Mouse (Mus musculus) mouse trophoblast stem cell (cell line): ENCODE measurements around the gene Nxpe2.

Experiments used
- in situ Hi-C, 2 experiments: fragments of 300-500 bp; cut with MseI, MboI; formaldehyde crosslinking; loops; 2 replicates in 1 of 2; 3 replicates in 1 of 2; pipeline ENCODE4 v1.15.1; 2025

Gene Nxpe2

GRCm38 (mm10) chr9:48353148-48353698, at the start of gene Nxpe2:
Nxpe2 (minus strand) TSS chr9:48353454.
- in situ Hi-C loops = loop anchor here in 1 of 2 experiments (10.0 kb wide), 1 partner anchor 88 kb away; no protein-coding TSS in a partner anchor

DNA sequence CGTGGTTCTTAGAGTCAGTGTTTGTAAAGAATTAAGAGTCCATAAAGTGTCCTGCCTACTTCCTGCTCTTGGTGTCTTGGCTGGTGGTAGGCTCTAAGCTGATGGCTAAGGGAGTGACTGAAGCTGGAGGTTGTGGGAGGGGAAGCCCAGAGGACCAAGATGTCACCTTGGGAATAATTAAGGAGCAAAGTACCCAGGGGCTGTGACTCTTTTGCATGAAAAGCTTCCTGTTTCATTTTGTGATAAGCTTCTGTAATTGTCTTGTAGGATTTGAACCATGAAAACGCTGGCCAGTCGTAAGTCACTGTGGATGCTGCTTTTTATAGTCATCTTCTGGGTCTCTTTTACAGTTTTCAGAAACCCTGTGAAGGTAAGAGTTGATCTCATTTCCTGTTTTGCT, 36.7 kb upstream of the Nxpe2 start:
- in situ Hi-C loops = no loop called here

GRCm38 (mm10) chr9:48388451-48388850, 35.2 kb upstream of the Nxpe2 start:
- in situ Hi-C loops = no loop called here

GRCm38 (mm10) chr9:48374357-48374756, 21.1 kb upstream of the Nxpe2 start:
- in situ Hi-C loops = no loop called here

DNA sequence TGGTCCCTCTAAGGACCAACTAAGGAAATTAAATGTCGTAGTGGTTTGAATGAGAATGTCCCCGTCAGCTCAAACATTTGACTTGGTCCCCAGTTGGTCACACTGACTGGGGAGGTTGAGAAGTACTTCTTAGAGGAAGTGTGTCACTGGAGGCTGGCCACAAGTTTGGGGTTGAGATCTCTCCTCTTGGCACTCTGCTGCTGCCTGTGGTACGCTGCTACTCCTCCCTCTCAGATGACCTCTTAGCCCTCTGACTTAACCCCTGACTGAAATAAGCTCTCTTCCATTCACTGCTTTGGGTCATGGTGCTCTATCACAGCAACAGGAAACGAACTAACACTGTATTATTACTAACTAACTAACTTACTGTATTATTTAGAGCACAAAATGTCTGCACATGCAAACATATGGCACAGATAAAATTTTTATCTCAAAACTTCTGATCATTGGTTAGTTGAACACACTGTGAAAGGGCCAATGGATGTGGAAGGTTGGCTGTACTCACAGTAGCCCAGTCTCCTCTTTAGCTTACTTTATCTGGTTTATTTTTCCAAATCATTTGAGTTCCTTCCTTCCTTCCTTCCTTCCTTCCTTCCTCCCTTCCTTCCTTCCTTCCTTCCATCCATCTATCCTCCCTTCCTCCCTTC, 20.1 kb upstream of the Nxpe2 start:
- in situ Hi-C loops = no loop called here

- in situ Hi-C loops = no loop called here
Observed at GRCm38 (mm10) chr9:48362743-48363142, 9.5 kb upstream of the Nxpe2 start.

GRCm38 (mm10) chr9:48361815-48362631, 8.8 kb upstream of the Nxpe2 start:
- in situ Hi-C loops = no loop called here

- in situ Hi-C loops = no loop called here
Observed at GRCm38 (mm10) chr9:48360826-48361225, 7.6 kb upstream of the Nxpe2 start.

DNA sequence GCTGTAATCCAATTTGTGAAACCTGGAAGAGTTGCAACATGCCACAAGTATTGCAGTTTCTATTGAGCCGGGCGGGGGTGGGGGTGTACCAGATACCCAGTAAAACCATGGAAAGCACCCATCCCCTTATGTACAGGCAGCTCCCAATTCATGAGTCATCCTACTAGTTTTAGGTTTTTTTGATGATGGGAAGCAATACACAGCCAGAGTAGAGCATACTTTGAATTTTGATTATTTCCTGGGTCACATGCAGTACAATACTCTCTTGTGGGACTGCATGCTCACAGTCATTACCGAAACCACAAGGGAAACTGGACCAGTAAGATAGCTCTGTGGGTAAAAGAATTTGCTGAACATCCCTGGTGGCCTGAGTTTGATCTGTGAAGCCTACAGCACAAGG, 3.8 kb upstream of the Nxpe2 start:
- in situ Hi-C loops = loop anchor here in 1 of 2 experiments (10.0 kb wide), 1 partner anchor 92 kb away; no protein-coding TSS in a partner anchor

- in situ Hi-C loops = loop anchor here in 1 of 2 experiments (10.0 kb wide), 1 partner anchor 90 kb away; no protein-coding TSS in a partner anchor
Observed at GRCm38 (mm10) chr9:48354793-48355192, 1.5 kb upstream of the Nxpe2 start.

- in situ Hi-C loops = loop anchor here in 1 of 2 experiments (10.0 kb wide), 1 partner anchor 89 kb away; no protein-coding TSS in a partner anchor
Observed at GRCm38 (mm10) chr9:48354122-48354521, 868 bp upstream of the Nxpe2 start.

DNA sequence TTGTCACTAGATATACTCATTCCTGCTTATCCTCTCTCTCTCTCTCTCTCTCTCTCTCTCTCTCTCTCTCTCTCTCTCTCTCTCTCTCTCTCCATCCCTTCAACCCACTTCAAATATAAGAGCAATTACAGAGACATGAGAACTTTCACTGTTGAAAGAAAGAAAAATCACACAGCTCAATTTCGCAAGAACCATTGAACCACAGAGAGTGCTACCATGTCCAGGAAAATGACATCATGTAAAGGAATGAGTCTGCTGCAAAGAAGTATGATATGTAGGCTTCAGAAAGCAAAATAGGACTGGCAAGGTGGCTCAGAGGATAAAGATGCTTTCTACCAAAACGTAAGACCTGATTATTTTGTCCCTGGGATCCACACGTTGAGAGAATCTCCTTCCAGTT, 7.4 kb downstream of the Nxpe2 start:
- in situ Hi-C loops = no loop called here

DNA sequence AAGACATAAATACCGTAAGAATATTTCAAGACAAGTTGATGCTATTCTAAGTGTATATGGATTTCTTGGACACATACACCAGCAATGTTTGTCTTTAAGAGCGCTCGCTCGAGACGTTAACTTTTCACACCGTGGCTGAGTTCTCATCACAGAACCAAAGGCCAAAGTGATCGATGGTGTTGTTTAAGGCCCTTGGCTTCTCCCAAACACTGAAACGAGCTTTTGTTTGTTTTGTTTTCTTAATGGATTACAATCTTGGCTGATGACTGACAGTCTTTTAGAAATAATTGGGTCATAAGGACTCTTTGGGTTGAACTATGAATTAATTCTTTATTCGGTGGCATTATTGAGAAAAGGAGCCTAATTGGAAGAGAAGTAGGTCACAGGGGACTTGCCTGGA, 7.8 kb downstream of the Nxpe2 start:
- in situ Hi-C loops = no loop called here

GRCm38 (mm10) chr9:48340708-48341380, 12.4 kb downstream of the Nxpe2 start:
- in situ Hi-C loops = no loop called here

GRCm38 (mm10) chr9:48339563-48339962, 13.7 kb downstream of the Nxpe2 start:
- in situ Hi-C loops = no loop called here

GRCm38 (mm10) chr9:48338783-48339455, 14.3 kb downstream of the Nxpe2 start:
- in situ Hi-C loops = no loop called here

GRCm38 (mm10) chr9:48329597-48329996, 23.7 kb downstream of the Nxpe2 start:
- in situ Hi-C loops = no loop called here

DNA sequence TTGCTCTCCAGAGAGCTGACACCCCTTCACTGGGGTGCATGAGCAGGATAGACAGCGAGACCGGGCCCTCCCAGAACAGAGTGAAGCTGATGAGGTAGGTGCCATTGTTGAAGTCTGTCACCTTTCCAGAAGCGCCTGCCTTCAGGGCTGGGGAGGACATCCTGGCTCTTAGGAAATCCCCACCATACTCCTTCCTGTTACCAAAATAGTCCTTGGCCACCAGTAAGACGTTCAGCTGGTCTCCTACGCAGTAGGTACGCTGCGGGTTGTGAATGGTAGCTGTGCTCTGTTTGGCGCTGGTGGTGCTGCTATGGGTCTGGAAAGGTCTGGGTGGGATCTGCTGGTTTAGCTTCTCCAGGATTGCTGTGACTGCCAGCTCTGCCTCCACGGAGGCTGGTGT, 26.9 kb downstream of the Nxpe2 start:
- in situ Hi-C loops = no loop called here

- in situ Hi-C loops = no loop called here
Observed at GRCm38 (mm10) chr9:48315825-48316224, 37.4 kb downstream of the Nxpe2 start.

- in situ Hi-C loops = no loop called here
Observed at GRCm38 (mm10) chr9:48314194-48314593, 39.1 kb downstream of the Nxpe2 start.

DNA sequence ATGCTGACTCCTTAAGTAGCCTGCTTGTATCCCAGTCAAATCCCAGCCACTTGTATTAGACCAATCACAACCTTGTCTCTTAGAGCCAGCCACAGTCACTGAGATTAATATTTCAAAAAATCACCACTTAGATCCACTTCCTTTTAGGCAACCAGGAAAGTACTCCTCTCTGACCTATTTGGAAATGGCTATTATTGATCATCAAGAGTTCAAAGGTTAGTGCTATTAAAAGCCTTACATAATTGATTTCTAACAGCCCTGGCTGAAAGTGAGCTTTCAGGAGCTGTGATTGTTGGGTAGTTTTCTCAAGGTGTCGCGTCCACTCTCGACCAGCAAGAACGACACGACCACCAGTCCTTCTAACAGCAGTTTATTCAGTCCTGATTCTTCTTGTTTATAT, 42.0 kb downstream of the Nxpe2 start:
- in situ Hi-C loops = no loop called here
